Mouse (Mus musculus) megakaryocyte, embryonic 14.5 days (primary cell): ENCODE data around the gene Tbck.

Experiments used
- FLI1 ChIP-seq: IDR thresholded peaks from 2 replicates; pipeline ENCODE4 v1.6.1; 2012; ENCODE audit warnings: low read length, inconsistent platforms, mixed read lengths
- GATA1 ChIP-seq: IDR thresholded peaks from 3 replicates; pipeline ENCODE4 v1.6.1; 2012; ENCODE audit warnings: mixed read lengths, low read length, inconsistent platforms, borderline replicate concordance

DNA sequence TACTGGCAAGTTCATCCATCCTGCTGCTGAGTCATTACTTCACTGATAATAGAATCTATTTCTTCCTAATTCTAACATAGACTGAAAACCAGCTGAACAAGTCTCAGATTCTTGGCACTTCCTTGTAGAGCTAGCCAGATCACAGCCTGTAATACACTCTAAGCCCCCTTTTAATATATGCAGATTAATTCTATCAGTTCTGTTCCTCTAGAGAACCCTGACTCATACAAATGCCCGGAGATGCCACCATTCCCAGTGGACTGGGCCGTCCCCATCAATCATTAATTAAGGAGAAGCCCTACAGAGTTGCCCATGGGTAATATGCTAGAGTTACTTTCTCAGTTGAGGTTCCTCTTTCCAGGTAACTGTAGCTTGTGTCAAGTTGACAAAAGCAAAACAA, 28.0 kb upstream of the Tbck start:
- TF ChIP-seq GATA1, result no peak
- no peak for TF ChIP-seq FLI1
